Mouse (Mus musculus) adrenal gland, adult 18-20 months (tissue): ENCODE measurements around the gene Tcp11. TPM values are rescaled to one million over a fixed set of nuclear protein-coding genes. Genes with fewer than 3 reads are reported as not detected.

ENCODE experiments used
- DNase-seq, 2 experiments: peaks; one replicate each; pipeline ENCODE4 v3.0.0; 2021 to 2022; ENCODE audit warnings: low spot score in 2 of 2
- long read RNA-seq, 2 experiments: library from polyadenylated mRNA; stranded (forward); transcript quantifications; one replicate each; pipeline ENCODE4 v2.0.0; 2021
- total RNA-seq, 2 experiments: library from RNA; stranded (reverse); gene quantifications; 1 replicate in 1 of 2; 2 replicates in 1 of 2; pipeline ENCODE4 v1.2.3; 2021

The Tcp11 gene
- total RNA-seq = not detected
- long read RNA-seq, experiment 1 = 0 reads
- long read RNA-seq, experiment 2, partial matches to known transcripts = 0 of 1 reads
- long read RNA-seq, experiment 2, other reads (novel, unspliced or antisense) = 0 of 1 reads

DNA sequence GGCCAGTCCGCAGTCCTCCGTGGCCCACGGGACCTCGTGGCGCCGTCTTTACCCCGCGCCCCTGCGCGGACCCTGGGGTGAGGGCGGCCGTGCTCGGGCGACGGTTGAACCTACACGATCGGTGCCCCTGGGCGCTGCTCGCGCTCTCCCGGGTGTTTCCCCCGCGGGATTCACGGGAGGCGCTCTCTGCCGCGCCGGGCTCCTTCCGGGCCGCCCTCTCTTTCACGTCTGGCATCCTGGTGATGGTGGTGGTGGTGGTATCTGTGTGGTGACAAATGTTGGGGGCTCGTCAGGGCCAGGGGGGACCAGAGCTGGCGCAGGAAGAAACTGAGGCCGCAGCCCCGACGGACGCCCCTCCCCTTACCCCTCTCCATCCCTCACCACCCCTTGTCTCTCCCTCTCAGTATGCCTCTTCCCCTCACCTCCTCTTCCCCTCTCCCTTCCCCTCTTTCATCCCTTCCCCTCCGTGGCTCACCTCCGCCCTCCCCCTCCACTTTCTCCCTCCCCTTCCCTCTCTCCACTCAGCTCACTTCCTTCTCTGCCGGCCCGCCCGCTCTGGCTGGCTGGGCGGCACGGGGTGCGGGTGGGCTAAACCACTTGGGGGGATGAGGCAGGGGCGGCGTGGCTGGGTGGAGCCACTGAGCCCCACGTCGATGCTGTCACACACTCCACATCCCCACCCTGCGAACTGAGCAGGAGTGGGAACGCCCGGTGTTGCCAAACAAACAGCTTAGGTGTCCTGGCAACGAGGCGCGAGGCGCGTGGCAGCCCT lies at the start of gene Tcp11:
Tcp11 (minus strand) TSS at position 595 of the 772 bp plus-strand sequence.
- peak in 1 of 2 experiments; percentile 18 for DNase-seq

DNA sequence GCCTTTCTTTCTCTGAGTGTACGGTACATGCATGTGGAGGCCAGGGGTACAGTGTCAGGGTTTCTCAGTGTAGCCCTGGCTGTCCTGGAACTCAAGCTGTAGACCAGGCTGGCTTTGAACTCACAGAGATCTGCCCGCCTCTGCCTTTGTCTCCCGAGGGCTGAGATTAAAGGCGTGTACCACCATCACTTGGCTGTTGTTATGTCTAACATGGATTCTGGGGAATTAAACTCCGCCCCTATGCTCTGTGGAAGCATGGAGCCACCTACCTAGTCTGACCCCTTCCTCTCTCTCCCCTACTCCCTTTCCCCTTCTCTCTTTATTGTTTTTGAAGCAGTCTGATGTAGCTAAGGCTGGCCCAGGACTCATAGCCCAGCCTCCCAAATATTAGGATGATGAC lies 49.4 kb upstream of the Tcp11 start:
- DNase-seq = no peak

DNA sequence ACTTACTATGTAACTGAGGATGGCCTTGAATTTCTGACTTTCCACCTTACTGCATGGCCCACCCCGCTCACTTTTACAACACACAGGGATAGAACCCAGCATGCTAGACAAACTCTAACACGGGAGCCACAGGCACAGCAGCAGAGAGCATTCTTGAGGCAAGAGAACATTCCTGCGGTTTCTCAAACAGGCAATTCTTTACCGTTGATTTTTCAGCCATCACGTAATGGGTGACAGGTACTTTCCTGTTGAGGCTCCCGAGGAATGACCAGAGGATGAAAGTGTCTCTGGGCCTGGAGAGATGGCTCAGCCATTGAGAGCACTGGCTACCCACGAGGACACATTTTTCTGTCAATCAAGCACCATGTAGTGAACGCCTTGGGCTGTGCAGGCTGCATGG lies 43.9 kb upstream of the Tcp11 start:
- DNase-seq = no peak

DNA sequence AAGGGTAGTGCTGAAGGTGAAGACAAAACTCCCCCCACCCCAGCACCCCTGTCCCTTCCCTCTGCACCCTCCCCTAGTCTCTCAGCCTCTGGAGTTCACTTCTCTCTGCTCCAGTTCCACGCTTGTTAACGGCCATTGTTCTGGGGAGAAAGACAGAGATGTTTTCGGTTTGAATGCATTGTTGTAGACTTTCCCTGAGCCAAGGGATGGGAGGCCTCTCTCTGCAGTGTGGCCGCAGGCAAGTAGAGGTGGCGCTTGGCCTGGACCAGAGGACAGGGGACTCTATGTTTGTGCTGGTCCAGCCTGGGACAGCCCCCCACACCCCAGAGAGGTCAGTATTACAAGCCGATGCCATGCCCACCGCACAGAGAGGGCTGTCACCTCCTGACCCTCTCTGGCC lies 43.2 kb upstream of the Tcp11 start:
- no peak for DNase-seq

DNA sequence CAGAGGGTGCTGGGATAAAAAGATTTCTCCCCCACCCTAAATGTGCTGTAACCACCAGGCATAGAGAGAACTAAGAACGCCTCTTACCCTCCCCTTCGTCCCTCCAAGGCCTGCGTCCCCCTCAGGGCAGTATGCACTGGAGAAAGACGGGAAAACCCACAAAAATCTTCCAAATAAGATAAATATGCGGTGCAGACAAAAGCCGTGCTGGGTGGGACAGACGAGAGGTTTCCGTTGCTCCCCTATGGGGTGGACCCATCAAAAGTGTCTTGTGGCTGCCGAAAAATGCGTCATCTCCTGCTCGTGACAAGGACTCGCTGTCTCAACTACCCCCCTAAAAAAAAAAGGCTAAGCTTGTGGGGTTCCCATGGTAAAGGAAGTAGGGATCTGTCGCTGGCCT lies 42.5 kb upstream of the Tcp11 start:
- no peak for DNase-seq

DNA sequence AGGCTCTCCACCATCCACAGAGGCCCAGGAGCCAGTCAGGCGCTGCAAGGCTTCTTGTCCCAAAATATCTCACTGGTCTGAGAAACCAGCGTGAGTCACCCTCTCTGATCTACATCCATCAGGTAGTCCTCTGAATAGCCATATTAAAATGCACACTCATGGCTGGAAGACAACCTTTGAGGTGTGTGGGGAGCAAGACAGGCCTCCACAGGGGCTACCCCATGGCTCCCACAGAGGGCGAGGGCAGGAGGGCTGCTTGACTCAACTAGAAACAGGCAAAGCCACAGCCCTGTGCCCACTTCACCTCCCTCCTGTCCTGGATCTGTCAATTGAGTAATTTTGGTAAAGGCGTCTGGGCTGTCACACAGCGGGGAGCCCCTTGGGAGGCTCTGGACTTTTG lies 40.0 kb upstream of the Tcp11 start:
- DNase-seq = no peak

DNA sequence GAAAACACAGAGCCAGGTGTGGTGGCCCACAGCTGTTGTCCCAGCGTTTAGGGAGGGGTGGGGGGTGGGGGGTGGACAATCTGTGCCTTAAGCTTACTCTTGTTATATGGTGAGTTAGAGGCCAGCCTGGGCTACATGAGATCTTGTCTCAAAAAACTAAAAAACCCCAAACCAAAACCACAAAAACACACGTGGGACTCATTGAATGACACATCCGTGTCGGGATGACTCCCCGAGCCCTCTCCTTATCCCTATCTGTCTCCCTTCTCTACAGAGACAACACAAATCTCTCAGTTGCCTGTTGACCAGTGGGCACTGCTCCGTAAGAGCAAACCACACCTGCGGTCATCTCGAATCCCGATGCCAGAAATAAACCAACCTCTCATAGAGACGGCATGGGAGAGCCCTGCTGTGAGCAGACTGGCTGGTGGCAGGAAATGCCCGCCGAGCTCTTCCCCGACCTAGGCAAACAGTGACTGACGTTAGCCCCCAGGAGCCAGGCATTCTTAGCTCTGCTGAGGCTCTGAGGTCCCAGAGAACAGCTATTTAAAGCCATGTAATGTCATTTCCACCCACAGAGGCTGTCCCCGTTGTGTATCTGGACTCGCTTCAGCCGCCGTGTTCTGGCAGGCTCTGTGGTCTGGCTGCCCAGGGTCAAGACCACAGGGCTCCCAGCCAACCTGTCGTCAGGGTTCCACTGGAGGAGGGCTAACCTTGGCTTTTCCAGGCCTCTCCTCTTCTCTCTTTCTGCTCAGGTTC lies 37.2 kb upstream of the Tcp11 start:
- peak in 1 of 2 experiments; percentile 37 for DNase-seq

DNA sequence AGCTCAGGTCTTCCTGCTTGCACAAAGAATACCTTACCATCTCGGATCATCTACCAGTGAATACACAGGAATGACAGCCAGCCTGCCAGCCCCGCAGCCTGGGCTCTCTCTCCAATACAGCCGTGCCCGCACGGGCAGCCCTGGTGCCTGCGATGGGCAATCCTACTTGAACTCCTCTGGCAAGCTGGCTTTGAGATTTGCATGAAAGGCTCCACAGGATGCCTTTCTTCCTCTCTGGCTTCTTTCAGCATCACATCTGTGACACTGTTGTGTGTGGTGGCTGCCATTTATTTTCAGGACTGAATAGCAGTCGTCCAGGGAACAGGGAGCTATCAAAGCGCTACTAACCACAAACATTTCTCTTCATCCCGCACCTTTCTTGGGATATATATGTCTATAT lies 35.9 kb upstream of the Tcp11 start:
- no peak for DNase-seq

DNA sequence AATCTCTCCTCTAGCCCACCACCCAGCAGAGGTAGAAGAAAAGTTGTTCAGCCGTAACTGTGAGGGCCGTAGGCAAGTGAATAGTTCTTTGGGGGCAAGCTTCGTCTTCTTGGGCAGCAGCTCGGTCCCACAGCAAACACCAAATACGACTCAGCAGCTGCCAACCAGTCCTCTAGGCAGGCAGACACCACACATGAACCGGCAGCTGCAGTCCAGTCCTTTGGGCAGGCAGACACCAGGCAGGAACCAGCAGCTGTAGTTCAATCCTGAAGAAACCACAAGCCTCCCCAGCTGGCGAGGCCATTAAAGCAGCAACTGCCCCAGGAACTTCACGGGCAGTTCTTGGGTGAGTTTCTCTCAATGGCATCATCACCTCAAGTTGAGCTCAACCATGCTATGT lies 31.8 kb upstream of the Tcp11 start:
- no peak for DNase-seq

DNA sequence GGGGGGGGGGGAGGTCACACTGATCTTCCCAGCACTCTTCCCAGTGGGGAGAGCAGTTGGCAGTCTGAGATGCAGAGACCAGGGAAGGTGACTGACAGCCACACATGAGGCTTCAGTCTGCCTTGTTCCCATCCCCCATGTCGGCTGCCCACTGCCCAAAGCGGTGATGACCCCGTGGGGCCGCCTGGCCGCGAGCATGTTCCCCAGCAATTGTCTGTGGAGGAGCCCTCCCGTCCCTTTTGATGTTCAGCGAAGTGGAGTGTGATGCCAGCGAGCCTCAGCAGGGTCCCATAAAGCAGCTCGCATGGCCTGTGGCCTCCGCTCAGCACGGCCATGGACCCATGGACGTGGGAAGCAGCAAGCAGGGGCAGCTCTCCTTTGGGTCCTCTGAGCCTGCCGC lies 26.8 kb upstream of the Tcp11 start:
- DNase-seq = no peak

DNA sequence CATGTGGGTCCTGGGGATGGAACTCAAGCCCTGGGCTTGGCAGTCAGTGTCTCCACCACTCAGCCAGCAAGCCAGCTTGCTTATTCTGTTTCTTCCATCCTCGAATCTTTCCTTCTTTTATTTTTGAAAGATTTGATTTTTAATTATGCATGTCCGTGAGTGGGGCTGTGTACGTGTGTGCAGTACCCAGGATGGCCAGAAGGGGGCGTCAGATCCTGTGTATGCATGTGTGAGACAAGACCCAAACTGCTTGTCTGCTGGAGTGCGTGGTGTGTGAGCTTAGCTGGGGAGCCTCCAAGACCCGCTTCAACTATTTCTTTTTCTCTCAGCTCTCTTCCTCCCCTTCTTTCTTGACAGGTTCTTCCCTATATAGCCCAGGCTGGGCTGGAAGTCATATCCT lies 25.9 kb upstream of the Tcp11 start:
- DNase-seq = no peak

DNA sequence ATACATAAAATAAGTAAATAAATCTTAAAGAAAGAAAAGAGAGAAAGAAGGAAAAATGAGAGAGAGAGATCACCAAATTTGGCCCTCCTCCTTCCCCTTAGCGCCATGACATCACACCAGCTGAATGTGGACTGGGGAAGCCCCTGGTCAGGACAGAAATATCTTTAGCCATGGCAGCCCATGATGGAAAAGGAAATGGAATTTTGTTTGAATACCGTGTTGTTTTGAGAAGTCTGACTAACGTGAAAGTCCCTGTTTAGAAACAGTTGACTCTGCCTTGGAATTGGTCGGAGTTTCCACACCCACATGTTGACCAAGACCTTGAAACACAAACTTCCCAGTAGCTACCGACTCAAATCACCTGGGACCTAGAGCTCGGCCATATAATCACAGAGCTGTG lies 24.0 kb upstream of the Tcp11 start:
- DNase-seq = no peak

DNA sequence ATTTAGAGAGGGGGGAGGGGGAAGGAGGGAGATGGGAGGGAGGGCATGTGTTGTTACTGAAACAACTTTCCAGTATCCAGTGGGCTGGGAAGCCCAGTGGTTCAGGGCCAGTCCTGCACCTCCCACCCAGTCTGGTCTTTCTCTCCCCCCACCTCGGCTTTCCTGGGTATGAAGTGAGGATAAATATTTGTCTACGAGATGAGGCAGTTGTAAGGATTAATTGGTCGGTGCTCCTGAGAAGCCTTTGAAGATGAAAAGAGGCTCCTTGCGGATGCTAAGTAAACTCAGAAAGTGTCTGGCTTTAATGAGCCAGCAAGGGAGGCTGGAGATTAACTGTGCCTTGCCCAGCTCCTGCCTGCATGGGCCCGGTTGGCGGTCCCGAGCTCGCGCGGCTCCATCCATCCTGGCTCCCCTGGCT lies 21.5 kb upstream of the Tcp11 start:
- DNase-seq = no peak

DNA sequence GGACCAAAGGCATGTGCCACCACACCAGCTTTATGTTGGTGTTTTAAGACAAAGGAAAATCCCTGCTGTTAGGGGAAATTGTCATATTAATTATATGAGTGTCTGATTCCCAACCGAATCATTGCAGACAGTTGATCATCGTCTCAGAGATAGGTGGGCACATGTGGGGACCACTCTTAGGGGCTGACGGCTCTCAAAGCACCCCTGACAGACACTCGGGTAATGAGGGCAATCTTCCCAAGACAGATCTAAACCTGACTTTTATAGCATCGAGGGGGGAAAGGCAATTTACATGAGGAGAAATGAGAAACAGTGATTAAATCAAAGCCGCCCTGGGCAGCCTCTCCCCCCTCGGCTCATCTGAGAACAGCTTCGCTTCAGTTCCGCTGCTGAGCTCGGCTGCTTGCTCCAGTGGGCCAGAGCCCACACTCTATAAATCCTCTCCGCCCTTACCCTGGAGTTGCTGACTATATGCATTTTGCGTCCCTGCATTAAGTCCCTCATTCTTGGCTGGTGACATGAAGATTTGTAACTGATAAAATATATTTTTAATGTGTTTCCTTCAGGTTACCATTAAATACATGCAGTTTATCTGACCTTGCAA lies 20.9 kb upstream of the Tcp11 start:
- no peak for DNase-seq

DNA sequence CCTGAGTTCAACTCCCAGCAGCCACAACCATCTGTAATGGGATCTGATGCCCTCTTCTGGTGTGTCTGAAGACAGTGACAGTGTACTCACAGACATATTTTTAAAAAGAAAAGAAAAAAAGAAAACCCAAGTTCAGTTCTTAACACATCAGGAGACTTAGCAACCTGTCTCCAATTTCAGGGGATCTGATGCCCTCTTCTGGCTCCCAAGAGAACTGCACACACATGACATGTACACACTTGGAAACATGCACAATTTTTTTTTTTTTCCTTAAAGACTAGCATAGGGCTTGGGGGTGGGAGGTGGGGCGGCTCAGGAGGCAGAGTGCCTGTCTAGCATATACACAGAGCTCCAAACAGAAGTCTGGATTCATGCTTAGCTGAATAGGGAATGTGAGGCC lies 20.2 kb upstream of the Tcp11 start:
- DNase-seq = no peak

DNA sequence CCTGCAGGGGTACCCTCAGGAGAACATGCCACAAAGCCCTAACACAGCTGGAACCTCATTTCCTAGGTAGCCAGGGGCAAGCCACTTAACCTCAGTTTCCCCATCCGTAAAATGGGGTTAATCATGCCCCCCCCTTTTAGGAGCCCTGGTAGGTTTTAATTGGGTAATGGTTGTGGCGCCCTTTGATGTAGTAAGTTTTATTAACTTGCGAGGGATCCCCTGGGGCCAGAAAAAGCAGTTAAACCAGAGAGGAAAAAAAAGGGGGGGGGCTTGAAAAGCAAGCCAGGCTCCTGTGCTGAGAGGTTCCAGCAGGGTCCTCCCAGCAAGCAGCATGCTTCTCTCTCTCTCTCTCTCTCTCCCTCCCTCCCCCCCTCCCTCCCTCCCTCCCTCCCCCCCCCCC lies 18.6 kb upstream of the Tcp11 start:
- DNase-seq = no peak

DNA sequence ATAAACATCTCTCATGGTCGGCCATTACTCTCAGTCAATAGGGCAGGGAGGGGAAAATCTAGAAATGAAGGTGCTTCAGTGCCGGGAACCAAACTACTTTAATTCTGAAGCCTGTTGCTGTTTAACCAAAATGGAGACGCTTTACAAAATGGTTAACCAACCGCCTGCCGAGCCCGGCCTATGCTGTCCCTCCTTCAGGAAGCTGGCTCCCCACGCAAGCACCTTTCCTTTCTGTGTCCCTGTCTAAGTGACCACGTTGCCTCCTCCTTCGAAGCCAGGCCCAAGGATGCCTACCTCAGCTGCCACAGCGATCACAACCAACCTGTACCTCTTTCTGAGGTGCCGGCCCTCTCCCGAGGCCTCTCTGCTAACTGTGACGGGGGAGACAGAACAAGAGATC lies 16.9 kb upstream of the Tcp11 start:
- DNase-seq = no peak

DNA sequence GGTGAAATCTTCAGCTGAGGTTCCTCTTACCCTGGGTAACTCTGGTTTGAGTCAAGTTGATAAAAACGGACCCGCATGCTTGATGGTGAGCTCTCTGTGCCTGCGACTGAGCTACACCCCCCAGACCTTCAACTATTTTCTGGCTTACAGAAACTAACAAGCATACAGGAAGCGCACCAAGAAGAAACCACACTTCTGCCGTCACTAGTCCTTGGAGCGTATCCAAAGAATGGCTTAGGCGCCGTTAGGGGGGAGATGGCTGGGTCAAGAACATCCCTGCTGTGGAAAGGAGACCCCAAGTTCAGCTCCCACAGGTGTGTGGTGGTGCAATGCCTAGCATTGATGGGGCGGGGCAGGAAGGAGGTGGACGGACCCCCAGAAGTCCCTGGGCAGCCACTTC lies 16.0 kb upstream of the Tcp11 start:
- no peak for DNase-seq

DNA sequence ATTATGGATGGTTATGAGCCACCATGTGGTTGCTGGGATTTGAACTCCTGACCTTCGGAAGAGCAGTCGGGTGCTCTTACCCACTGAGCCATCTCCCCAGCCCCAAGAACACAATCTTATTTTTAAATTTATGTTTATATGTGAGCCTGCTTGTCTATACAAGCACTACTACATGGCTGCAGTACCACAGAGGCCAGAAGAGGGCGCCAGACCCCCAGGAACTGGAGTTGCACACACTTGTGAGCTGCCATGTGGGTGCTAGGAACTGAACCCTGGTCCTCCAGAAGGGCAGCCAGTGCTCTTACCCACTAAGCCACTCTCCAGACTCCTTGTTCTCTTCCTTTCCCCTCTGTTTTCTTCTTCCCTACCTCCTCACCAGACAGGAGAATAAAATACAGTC lies 13.4 kb upstream of the Tcp11 start:
- DNase-seq = no peak

DNA sequence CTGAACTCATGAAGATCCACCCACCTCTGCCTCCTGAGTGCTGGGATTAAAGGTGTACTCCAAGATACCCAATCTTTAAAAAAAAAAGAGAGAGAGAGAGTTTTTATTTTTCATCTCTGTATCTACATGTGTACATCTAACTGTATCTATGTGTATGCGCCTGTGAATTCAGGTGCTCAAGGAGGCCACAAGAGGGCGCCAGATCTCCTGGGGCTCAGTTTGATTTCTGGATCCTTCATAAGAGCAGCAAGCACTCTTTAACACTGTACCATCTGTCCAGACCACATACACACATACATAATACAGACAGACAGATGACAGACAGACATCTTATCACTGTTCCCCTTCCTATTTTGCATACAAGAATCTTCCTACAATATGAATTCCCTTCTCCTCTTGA lies 11.9 kb upstream of the Tcp11 start:
- DNase-seq = no peak

DNA sequence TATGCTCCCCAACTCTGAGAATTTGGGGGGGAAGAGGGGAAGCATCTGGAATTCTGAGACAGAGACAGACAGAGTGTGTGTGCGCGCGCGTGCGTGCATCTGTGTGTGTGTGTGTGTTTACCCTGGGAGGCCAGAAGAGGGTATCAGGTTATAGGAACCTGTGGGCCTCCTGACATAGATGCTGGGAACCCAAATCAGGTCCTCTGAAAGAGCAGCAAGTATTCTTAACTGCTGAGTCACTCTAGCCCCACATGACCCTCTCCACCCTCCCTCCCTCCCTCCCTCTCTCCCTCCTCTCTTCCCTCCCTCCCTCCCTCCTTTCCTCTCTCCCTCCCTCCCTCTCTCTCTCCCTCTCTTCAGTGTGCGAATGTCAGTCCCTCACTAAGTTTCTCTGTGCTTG lies 8.3 kb upstream of the Tcp11 start:
- no peak for DNase-seq

DNA sequence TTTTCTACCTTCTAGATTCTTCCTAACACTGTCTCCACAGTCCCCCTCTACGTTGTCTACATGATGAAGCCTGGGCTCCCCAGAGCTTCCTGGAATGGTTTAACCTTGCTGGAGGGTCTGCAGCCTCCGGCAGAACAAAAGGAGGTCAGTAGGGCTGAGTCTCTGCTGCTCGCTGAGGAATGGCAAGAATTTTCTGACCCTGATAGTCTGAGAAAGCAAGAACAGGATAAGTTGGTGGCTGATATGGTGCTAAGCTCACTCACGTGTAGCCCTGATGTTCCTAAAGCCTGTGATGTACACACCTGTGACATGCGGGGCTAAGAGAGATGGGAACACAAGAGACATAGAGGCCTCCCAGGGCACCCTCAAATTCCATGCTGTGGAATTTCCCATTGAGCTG lies 7.0 kb upstream of the Tcp11 start:
- DNase-seq = no peak
